Mouse (Mus musculus) adrenal gland, adult 8-10 months (tissue): ENCODE measurements at regions not wholly inside any gene's neighbourhood (a gene's known extent, or its start where the extent isn't known, plus 50 kb on each side); places are given as distances from the start of the nearest gene placed in this dataset.
A peak's percentile ranks its signal among the peaks of the same experiment; 100 is the strongest.
"Not testable (repeated sequence)": the region's sequence is repeated elsewhere in the genome, so short reads cannot be mapped to it uniquely, and the experiment has no call there.

ENCODE experiments used
- DNase-seq: peaks from one replicate; pipeline ENCODE4 v3.0.0; 2022

GRCm38 (mm10) chr1:113932492-113932891, 1752.1 kb upstream of the Cntnap5a start:
- no peak for DNase-seq

GRCm38 (mm10) chr1:113958016-113958751, 1726.4 kb upstream of the Cntnap5a start:
- DNase-seq: no peak

GRCm38 (mm10) chr1:113959267-113959666, 1725.3 kb upstream of the Cntnap5a start:
- not testable (repeated sequence) for DNase-seq

- not testable (repeated sequence) for DNase-seq
These were observed 1720.6 kb upstream of the Cntnap5a start for GRCm38 (mm10) chr1:113963931-113964330.

GRCm38 (mm10) chr1:113964431-113964830, 1720.1 kb upstream of the Cntnap5a start:
- DNase-seq: no peak

- no peak for DNase-seq
These were observed 1713.9 kb upstream of the Cntnap5a start for GRCm38 (mm10) chr1:113970617-113971016.

GRCm38 (mm10) chr1:113980111-113980510, 1704.4 kb upstream of the Cntnap5a start:
- DNase-seq: peak; percentile 60

- DNase-seq: no peak
These were observed 1694.8 kb upstream of the Cntnap5a start for GRCm38 (mm10) chr1:113989676-113990296.

GRCm38 (mm10) chr1:113992488-113992887, 1692.1 kb upstream of the Cntnap5a start:
- DNase-seq: no peak

GRCm38 (mm10) chr1:114037877-114038276, 1646.7 kb upstream of the Cntnap5a start:
- no peak for DNase-seq

GRCm38 (mm10) chr1:114039383-114039782, 1645.2 kb upstream of the Cntnap5a start:
- DNase-seq: peak; percentile 53

- DNase-seq: no peak
These were observed 1621.5 kb upstream of the Cntnap5a start for GRCm38 (mm10) chr1:114063097-114063496.

GRCm38 (mm10) chr1:114074506-114074905, 1610.0 kb upstream of the Cntnap5a start:
- no peak for DNase-seq
